Mouse (Mus musculus): ENCODE measurements around the gene H2-DMa.

Gene H2-DMa

DNA sequence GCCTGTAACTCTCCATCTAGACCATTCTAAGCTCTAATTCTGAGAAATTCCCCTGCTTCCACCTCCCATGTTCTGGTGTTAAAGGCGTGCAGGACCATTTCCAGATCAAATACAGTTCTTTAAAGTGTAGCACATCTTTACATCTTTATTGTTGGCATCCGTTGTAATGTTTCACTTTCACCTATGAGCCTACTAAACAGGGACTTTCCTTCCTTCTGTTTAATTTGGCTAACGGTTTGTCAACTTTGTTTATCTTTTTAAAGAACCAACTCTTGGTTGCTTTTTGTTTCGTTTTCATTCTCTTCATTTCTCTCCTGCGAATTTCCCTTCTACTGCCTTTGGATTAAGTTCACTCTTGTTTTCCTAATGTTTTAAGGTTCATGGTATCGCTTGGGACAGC lies 16.5 kb upstream of the H2-DMa start:
- no peak for DNase-seq (ENCODE audit: low spot score in 2 of 2)

DNA sequence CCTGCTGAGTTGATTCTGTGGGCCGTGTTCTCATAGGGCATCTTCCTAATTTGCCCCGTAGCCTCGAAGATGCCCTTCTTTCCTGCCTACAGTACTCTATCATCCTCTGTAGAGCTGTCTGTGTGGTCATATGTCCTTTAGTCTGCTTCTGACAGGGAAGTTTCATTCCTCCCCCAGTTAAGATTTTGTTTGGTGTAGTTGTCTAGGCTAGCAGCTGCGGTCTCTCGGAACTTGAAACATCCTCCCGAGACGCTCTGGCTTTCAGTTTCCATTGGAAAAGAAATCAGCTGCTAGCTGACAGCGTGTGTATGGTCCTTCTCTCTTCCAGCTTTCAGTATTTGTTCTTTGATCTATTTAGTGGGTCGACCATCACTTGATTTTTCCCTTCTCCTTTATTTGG lies 14.5 kb upstream of the H2-DMa start:
- no peak for DNase-seq (ENCODE audit: low spot score in 2 of 2)

DNA sequence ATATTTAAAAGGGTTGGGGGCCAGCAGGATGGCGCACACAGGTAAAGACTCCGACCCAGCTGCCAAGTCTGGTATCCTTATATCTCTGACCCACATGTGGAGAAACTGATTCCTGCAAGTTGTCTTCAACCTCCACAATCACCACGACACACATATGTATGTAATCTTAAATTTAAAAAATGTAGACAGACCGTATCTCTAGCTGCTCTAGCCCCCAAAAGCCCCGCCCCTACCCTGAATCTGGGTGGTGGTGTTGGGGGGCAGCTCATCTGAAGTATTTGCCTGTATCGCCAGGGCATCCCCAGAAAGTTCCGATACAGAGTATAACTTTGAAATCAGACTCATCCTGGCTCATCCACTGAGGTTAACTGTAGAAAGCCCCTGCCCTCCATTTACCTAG lies 12.8 kb upstream of the H2-DMa start:
- DNase-seq (ENCODE audit: low spot score in 2 of 2), result no peak

DNA sequence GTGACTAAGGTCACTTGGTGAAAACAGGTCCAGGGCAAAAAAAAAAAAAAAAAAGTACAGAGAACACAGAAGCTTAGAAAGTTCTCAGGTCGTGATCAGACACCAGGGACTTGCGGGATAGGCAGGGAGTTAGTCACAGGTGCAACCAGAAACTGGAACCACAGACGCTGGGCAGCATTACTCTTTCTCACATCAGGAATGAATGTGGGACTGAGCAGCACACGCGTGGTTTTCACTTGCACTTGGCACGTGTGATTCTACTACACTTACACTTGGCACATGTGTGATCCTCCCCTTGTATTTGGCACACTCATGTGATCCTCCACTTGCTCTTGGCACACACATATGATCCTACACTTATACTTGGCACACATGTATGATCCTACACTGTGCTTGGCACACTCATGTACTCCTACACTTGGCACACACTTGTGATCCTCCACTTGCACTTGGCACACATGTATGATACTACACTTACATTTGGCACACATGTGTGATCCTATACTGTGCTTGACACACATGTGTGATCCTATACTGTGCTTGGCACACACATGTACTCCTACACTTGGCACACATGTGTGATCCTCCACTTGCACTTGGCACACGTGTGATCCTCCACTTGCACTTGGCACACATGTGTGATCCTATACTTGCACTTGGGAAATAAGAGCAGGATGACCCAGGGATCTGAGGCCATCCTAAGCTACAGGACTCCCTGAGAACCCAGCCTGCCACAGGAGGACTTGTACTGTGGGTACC lies 12.1 kb upstream of the H2-DMa start:
- no peak for DNase-seq (ENCODE audit: low spot score in 2 of 2)

DNA sequence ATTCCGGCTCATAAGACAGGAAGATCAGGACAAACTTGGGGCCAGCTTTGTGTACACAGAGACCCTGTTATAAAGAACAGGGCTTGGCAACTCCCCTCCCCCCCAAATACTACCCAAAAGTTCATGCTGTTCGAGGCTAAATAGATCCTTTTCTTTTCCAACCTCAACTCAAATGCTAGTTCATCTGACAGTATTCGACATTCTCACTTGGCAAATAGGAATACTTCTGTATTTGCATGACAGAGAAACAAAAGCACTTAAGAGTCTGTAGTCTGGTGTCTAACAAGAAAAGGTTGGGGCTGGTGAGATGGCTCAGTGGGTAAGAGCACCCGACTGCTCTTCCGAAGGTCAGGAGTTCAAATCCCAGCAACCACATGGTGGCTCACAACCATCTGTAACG lies 10.9 kb upstream of the H2-DMa start:
- DNase-seq (ENCODE audit: low spot score in 2 of 2), result no peak

DNA sequence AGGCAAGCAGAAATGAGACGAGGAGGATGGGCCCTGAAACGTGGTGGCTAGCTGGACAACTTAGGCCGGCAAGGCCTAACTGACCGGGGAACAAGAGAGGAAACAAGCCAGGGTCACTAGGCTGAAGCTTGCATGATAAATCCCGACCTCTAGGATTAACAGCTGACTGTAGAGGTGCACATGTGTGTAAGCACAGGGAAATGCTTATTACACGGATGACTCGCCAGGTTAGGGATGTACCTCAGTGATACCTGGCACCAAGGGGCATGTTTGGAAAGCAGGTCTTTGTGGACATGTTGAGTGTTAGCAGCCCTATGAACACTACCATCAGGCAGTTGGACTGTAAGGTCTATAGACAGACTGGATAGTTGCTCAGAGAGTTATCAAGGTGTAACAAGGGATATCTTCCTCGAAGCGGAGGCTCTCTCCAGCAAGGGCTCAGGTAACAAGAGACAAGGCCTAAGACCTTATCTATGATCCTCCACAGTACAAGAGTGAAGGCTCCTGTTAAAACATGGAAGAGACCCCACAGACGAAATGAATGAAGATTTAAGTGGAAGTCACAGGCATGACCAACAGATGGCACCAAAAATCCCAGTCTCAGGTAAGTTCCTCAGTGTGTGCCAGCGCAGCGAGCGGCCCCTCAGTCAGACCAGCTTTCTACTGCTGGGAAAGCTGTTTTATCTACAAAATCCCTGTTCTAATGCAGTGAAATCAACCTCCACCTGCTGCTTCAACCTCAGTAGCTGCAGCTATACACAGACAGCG lies 10.1 kb upstream of the H2-DMa start:
- no peak for DNase-seq (ENCODE audit: low spot score in 2 of 2)

DNA sequence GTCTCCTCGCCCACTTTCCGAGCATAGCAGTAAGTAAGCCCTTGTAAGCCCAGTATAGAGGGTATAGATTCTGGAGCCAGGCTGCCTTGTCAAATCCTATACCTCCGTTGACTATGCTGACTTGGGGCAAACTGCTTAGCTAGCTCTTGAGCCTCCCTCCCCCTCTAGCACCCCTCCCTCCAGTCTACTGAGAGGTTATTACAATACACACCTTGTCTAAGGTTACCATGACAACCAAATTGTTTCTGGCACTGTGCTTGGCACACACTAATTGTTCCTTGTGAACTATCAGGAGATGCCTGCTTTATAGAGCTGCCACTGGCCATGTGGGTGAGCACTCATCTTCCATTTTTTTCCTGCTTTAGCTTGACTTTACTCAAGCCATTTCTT lies 9.5 kb upstream of the H2-DMa start:
- no peak for DNase-seq (ENCODE audit: low spot score in 2 of 2)

DNA sequence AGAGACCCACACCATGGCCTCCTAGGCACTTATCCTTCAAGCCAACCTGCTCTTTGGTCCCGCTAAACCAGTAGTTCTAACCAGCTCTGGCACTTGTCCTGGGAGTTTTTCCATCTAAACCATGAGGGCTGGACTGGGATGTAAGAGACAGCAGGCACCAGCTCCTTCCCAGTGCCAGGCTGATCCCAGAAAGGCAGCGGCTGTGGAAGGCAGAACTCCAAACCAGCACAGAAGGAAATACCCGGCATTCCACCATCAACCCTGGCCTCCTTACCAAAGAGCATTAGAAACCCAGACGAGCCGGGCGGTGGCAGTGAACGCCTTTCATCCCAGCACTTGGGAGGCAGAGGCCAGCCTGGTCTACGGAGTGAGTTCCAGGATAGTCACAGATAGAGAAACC lies 9.0 kb upstream of the H2-DMa start:
- no peak for DNase-seq (ENCODE audit: low spot score in 2 of 2)

DNA sequence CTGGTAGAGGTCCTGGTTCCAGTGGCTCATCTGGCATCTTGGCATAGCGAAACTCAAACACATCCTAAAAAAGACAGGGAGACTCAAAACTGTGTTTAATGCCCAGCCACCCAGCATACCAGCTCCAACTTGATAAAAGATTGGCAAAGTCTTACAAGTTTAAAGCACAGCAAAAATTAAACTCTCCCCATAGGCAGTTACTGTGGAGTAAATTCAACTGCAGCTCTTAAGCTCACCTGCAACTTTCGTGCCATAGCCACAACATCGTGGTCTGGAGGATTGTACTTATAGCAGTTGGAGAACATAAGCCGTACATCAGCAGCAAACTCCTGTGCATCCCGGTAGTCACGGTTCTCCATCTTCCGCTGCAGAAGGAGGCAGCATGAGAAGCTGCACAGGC lies 5.2 kb upstream of the H2-DMa start:
- DNase-seq (ENCODE audit: low spot score in 2 of 2), result no peak

DNA sequence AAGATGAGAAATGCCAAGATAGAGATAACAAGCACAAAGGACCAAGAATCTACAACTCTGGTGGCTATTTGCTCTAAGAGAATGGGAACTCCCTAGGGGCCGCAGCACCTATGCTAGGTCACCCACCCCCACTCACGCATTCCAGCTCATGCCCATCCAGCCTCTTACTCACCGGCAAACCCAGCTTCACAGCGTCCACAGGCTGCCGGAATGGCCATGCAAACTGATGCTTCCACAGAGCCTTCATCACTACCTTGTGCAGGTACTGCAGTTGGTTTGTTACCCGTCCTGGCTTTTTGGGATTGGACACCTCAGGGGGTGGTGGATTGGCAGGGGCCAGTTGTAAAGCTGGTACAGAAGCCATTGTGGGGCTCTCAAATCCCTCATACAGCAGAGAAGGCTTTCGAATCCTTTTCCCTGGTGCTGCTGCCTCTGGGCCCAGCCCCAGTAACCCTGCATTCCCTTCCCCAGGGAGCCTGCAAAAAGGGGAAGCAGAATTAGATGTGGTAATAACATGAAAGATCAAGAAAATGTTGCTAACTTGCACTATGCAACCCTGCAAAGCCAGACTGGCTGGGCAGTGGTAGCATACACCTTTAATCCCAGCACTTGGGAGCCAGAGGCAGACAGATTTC lies 2.5 kb upstream of the H2-DMa start:
- DNase-seq (ENCODE audit: low spot score in 2 of 2), result no peak

DNA sequence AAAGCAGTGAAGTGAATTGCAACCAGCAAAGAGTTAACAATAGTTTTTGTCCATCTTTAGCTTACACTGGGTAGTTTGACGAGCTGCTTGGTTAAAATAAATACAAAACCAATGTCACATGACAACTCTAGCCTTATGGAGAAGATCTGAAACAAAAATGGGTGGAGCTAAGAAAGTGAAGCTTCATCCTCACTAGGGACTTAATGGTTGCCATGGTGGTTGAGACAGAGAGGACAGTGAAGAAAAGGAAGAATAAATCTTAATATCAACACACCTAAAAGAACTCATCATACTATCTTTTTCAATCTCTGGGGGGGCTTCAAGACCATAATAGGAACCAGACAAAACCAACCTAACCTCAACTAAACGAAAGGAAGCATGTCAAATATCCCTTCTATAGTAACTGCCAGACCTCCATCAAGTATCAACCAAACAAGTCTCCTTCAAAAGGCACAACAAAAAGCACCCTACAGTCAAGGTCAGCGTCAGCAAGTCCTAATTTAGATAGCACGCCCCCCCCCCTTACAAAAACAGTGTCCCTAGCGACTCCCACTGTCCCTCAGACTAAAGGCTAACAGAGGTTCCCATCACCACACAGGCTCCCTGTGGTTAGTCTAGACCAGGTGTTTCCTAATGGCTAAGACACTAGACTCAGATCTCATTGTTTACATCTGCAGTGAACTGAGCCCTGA lies 1.8 kb upstream of the H2-DMa start:
- DNase-seq (ENCODE audit: low spot score in 2 of 2), result no peak

DNA sequence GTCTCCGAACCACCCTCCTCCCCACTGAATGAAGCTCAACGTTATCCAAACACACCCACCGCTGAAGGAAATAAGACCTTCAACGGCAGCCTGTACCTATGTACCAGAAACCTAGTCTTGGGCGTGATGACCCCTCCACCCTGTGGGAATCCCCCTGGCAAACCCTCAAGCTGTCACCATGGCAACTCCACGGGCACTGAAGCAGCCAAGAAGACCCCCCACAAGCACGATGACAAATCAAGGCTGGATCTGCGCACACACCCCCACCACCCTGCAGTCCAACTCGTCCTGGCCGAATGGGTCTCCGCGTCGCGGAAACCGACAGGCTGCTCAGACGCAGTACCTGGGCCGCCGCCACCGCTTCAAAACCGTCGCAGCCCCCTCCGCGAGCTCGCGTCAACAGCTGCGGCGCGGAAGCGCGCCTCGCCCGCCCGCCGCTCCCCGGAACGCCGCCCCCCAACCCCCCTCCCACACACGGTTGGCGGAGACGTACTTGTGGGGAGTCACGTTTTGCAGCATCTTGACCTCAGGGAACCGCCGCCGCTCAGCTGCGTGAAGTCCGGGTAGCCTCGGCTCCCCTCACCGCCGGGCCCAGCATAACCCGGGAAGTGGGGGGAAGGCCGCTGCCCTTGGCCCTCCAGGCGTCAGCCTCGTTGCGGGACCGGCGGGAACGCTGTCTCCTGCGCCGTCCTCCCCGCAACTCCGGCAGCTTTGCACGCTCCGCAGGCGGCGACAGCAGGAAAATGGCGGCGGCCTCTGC lies 1.0 kb upstream of the H2-DMa start:
- DNase-seq (ENCODE audit: low spot score in 2 of 2), result peak in 1 of 2 experiments; percentile 31

DNA sequence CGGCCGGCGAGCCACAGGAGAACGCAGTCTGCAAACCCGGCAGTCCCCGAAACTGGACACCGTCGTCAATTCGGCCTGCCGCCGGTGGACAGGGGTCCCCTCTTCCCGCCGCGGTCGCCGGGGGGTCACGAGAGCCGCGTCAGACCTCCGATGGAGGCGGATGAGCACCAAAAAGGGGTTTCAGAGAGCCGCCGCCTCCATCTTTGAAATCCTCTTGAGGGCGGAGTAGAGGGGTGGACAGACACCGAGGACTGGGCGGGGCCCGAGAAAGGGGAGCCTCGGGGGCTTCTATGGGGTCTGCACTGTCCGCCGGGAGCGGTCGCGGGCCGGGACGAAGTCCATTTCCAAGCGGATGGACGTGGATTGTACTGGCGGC lies 480 bp upstream of the H2-DMa start:
- no peak for DNase-seq (ENCODE audit: low spot score in 2 of 2)

DNA sequence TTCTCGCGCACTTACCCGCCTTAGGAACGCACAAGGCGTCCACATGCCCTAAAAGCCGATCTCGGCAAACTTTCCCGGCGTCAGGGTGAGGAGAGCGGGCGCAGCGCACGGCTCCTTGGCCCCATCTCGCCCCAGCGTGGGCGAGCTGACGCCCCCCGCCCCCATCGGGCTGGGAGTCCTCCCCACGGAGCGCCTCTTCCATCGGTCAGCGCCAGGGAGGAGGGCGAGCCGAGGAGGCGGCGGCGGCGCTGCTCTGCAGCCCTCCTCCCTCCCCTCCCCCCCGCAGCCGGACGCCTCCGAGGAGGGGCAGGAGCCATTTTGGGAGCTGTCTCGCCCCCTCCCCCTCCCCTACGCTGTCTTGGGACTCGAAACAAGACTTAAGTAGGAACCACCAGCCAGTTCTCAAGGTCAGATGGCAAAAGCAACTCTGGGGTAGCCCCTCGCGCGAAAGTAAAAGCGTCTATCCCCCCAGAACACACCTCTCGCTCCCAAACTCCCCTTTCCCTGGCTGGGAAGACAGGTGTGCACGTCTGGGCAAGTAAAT lies 911 bp downstream of the H2-DMa start:
- DNase-seq (ENCODE audit: low spot score in 2 of 2), result peak; percentile 75 to 90

DNA sequence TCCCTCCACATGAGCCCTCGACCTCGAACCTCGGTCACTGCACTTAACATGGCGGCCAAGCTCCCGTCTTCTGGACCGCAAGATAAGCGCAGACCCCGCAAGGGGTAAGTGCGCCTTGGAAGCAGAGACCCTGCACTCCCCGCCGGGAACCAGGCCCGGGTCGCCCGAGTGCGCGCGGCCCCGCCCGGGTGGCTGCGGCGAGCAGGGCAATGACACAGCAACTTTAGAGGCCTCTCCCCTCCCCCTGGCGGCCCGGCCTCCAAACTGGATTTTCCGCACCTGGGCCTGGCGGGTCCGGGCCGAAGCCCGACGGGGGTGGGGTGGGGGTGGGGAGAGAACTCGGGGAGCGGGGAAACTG lies 1.5 kb downstream of the H2-DMa start:
- no peak for DNase-seq (ENCODE audit: low spot score in 2 of 2)

DNA sequence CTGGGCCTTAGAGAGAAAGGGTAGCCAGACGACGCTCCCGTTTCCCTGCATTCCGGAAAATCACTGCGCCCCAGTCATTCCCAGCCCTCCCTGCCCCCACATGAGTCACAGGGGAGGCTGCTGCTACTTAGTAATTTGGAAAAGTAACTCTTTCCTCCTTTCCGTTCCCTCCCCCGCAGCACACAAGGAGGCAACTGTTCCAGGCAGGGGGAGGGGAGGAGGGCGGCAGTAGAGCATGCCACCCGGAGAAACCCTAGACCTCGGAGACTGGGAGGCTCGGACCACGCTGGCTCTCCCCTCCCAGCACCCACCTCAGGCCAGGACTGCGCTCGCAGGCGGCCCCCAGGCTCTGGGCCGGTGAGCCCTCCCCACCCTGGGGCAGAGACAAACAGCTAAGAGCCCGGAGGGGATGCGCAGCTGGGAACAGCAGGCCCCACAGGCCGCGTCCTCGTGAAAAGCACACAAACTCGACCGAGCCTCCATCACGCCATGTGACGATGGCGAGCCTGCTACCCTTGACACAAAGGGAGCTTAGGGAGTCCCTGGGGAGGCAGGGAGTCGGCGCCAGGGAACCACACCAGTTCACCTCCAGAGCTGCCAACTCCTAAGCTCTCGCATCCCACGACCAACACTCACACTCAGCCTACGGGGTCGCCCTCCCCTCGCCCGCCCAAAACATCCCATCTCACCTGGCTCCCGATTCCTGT lies 2.0 kb downstream of the H2-DMa start:
- DNase-seq (ENCODE audit: low spot score in 2 of 2), result peak; percentile 84 to 89

DNA sequence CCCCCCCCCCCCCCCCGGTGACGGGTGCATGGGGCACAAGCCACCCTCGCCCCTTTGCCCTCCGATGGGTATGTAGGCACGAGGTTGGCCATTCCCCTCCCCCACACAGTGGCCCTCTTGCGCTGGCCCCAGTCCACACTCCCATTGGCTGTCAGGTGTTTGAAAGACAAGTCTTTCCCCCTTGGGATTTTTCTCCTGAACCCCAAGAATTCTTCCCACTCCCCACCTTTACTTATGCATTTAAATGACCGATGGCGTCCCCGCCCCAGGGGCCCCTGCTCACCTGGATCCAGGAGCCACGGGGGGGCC lies 2.5 kb downstream of the H2-DMa start:
- DNase-seq (ENCODE audit: low spot score in 2 of 2), result peak in 1 of 2 experiments; percentile 66

DNA sequence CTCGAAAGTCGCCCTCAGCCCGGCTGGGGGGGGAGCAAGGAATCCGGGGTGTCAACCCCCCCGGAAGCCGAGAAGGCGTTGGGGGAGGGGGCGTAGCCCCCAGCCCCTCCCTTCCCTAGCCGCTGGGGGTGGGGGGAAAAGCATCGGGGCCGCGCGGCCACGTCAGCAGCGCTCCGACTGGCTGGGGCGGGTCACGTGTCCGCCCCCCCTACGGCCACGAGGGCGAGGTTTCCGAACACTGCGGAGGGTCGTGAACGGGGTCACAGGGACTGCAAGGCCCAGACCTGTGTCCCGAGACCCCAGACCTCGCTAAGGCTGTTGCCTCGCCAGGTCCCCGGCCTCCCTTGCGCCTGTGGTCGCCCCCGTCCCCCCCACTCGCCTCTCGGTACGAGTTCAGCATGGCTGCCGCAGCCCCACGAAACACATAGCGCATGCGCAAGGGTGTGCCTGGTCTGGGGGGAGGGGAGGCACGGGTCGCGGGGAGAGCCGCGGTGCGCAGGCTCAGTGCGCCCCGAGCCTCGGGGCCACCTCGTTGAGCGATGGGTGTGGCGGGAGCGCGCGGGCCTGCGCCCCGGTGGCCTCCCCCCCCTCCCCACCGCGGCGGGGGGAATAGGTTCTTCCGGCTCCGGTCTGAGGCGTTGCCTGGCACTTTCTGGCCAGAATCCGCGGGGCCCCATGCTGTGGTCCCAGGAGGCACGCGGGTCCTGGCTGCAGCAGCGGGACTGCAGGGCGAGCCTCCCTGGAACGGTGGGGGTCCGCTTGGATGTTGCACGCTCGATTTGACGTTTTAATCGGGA lies 3.0 kb downstream of the H2-DMa start, which contains the start of gene Brd2:
Brd2 (minus strand) TSS at position 447 of the 797 bp plus-strand sequence.
- DNase-seq (ENCODE audit: low spot score in 2 of 2), result peak; percentile 96 to 98

DNA sequence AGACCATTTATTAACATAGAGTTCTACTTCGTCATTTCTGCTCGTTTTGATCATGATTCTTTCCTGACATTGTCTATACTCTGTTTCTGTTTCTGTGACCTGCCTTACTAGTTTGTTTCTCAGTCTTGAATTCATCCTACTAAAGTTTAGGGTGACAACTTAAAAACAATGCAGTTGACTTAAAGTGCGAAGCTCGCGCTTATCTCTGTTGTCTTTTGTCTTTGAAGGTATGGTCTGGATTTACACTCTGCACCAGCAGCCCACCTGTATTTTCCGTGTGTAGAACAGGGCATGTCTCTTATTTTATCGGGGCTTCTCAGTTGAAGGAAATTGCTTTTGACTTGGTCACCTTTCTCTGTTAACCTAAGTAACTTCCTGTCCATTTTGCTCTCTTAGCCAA lies 3.8 kb downstream of the H2-DMa start:
- DNase-seq (ENCODE audit: low spot score in 2 of 2), result no peak

DNA sequence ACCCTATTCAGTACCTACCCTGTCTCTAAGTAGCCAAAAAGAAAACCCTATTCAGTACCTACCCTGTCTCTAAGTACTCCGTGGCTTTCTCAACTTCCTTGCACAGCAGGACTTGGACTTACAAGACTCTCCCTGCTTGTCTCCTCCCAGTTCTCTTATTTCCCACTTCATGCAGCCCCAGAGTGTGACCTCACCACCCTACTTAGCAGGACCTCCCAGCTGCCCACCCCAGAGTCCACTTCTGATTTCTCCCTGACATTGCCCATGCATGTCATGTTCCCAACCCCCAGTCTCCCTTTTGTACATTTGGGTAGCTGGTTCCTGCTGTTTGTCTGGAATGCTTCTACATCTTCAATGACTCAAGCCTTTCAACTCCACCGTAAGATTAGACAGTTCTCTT lies 4.2 kb downstream of the H2-DMa start:
- peak in 1 of 2 experiments; percentile 29 for DNase-seq (ENCODE audit: low spot score in 2 of 2)

All from urinary bladder, postnatal 36 days (tissue).